Mouse (Mus musculus) CD4-positive, CD25-positive, alpha-beta regulatory T cell, adult 4 months (primary cell): Measurements from ENCODE around the gene Gabrb3. TPM values are rescaled to one million over a fixed set of nuclear protein-coding genes. Genes with fewer than 3 reads are reported as not detected.
"Not testable (repeated sequence)": the region's sequence is repeated elsewhere in the genome, so short reads cannot be mapped to it uniquely, and the experiment has no call there.

ENCODE experiments used
- ATAC-seq: one replicate; pipeline ENCODE4 v1.8.0; 2017
- polyA plus RNA-seq, 2 experiments: library from polyadenylated mRNA; unstranded; fragments of 100-300 nt; shearing (Covaris generic); gene quantifications; one replicate each; pipeline ENCODE4 v1.2.1; 2017

Gene Gabrb3
- polyA plus RNA-seq, 2 experiments from 2014 or later, result not detected

GRCm38 (mm10) chr7:57706976-57707740 is 287.7 kb downstream of the Gabrb3 start:
- no peak for ATAC-seq

GRCm38 (mm10) chr7:57711709-57712108 is 292.2 kb downstream of the Gabrb3 start:
- no peak for ATAC-seq

- no peak for ATAC-seq
Measured at GRCm38 (mm10) chr7:57746836-57747235, 327.3 kb downstream of the Gabrb3 start.

GRCm38 (mm10) chr7:57760466-57760865 is 341.0 kb downstream of the Gabrb3 start:
- ATAC-seq, result no peak

GRCm38 (mm10) chr7:57778754-57779153 is 359.3 kb downstream of the Gabrb3 start:
- ATAC-seq, result no peak

GRCm38 (mm10) chr7:57786102-57786501 is 366.6 kb downstream of the Gabrb3 start:
- not testable (repeated sequence) for ATAC-seq

- no peak for ATAC-seq
Measured at GRCm38 (mm10) chr7:57787520-57787919, 368.0 kb downstream of the Gabrb3 start.

- no peak for ATAC-seq
Measured at GRCm38 (mm10) chr7:57803266-57803665, 383.8 kb downstream of the Gabrb3 start.

- no peak for ATAC-seq
Measured at GRCm38 (mm10) chr7:57813716-57814115, 394.2 kb downstream of the Gabrb3 start.

- no peak for ATAC-seq
Measured at GRCm38 (mm10) chr7:57842383-57842896, 422.9 kb downstream of the Gabrb3 start.

- ATAC-seq, result no peak
Measured at GRCm38 (mm10) chr7:57867951-57868350, 448.5 kb downstream of the Gabrb3 start.

Other genes with a start within 250 kb of the Gabrb3 start
- gene Gabrg3, start 32.5 kb upstream of the Gabrb3 start, polyA plus RNA-seq, result not detected
- not detected for gene Gabra5, start 90.4 kb downstream of the Gabrb3 start, polyA plus RNA-seq